Mouse (Mus musculus) skeletal muscle tissue, postnatal 0 days (tissue): ENCODE measurements around the gene Ccdc151. TPM values are rescaled to one million over a fixed set of nuclear protein-coding genes. Genes with fewer than 3 reads are reported as not detected.

Experiments used
- polyA plus RNA-seq: library from polyadenylated mRNA; unstranded; fragments of >200 nt; fragmentation: Nextera tagmentation; extraction: Ambion mirVana; gene quantifications from 2 replicates; pipeline ENCODE4 v1.2.1, GENCODE M21; 2015

The Ccdc151 gene
- 0.09 and 0.12 TPM in 2 replicates for polyA plus RNA-seq

DNA sequence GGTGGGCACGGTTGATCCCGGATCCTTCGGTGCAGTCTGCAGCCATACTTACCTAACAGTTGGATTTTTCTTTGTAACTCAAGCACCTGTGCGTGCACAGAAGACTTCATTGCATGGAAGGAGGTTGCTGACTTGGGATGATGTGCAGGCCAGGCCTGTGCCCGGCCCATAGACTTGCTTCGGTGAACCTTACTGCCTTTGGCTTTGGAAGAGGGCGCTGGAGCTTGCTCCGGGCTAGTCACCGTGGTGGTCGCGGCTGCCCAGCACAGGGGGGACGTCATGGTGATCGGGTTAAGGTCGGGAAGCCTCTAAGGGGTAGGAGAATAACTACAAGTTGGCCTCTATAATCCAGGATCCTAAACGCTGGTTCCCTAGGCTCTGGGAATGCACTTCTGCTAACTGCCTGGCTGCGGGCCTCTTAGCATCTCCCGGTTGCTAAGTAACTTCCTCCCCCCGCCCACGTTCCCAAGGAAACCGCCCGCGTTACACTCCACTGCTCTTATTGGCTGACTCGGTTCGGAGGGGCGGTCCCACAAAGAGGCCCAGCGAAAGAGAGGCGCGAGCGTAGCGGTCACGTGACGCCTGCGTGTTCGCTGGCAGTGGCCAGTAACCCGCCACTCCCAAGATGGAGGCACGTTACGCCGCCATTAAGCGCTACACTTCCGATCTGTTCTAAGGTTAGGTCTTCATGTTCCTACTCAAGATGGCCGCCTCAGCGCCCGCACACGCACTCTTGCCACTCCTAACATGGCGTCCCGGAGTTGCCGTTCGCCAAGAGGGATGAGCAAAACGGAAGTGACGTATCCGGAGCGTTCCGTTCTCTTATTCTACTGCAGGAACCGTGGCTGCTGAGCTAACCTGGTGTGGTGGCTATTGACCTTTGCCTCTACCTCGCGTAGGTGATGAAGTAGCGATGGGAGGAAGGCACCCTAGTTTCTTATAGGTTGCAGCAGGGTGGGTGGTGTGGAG, at the start of gene Ccdc151, which contains the start of gene Prkcsh:
Gene Ccdc151 (minus strand): TSS at position 441 of the 969 bp plus-strand sequence.
Gene Prkcsh (plus strand): TSS at position 613 of the 969 bp plus-strand sequence.

GRCm38 (mm10) chr9:22051958-22052254, 49.5 kb upstream of the Ccdc151 start, which contains the start of gene Elavl3:
Gene Elavl3, minus strand, starts transcription at chr9:22052023.

GRCm38 (mm10) chr9:21989230-21990110, 13.0 kb downstream of the Ccdc151 start, which contains the start of gene Rgl3:
Gene Rgl3, minus strand, starts transcription at chr9:21989446.

GRCm38 (mm10) chr9:21963417-21963816, 39.0 kb downstream of the Ccdc151 start, which contains the start of gene Epor:
Gene Epor, minus strand, starts transcription at chr9:21963506.

DNA sequence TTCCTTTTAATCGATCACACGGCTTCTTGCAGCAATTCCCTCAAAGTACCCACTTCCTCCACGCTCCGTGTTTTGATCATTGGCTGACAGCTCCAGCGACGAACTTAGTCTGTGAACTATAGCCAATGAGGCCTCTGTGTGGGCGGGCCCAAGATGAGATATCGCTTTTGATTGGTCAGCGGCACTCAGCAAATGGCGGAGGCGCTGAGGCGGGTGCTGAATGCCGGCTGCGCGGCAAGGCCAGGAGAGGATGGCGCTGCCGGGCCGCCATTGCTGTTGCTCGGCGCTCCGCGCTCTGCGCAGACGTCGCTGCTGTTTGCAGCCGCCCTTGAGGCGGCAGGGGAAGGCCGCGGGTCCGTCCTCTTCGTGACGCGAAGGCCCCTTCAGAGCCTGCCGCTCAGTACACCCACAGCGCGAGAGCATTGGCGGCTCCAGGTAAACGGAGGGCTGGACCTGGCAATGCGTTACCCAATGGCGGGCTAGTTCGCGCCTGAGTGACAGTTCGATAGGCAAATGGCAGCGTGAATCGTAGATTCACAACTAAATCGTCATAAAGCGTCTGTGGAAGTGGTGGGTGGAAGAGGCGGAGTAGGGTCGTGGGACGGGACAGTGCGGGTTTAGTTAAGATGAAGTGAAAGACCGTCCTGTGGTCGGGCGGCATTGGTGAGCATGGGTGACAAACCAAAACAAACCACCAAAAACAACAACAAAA, 46.7 kb downstream of the Ccdc151 start, which contains the start of gene Swsap1:
Gene Swsap1 (plus strand): TSS at position 186 of the 712 bp plus-strand sequence.

Other genes with a start within 250 kb of the Ccdc151 start
- 16.6 and 19.0 TPM in 2 replicates for gene Spc24, start 242.3 kb downstream of the Ccdc151 start, polyA plus RNA-seq
- gene Kank2, start 203.9 kb downstream of the Ccdc151 start, polyA plus RNA-seq, result 10.1 and 10.9 TPM in 2 replicates
- 1.1 and 6.7 TPM in 2 replicates for gene Angptl8, start 167.1 kb downstream of the Ccdc151 start, polyA plus RNA-seq
- gene Dock6, start 150.0 kb downstream of the Ccdc151 start, polyA plus RNA-seq, result 13.3 and 14.2 TPM in 2 replicates
- 6.7 and 17.4 TPM in 2 replicates for gene Rab3d, start 84.4 kb downstream of the Ccdc151 start, polyA plus RNA-seq
- gene Ccdc159, start 75.2 kb downstream of the Ccdc151 start, polyA plus RNA-seq, result 1.1 and 1.3 TPM in 2 replicates
- 33.4 and 53.5 TPM in 2 replicates for gene Tmem205, start 75.1 kb downstream of the Ccdc151 start, polyA plus RNA-seq
- gene Plppr2, start 65.6 kb downstream of the Ccdc151 start, polyA plus RNA-seq, result 1.4 and 2.0 TPM in 2 replicates
- gene Swsap1, start 46.9 kb downstream of the Ccdc151 start, polyA plus RNA-seq, result 2.1 and 2.6 TPM in 2 replicates
- 8.0 and 9.8 TPM in 2 replicates for gene Epor, start 39.1 kb downstream of the Ccdc151 start, polyA plus RNA-seq
- gene Rgl3, start 13.2 kb downstream of the Ccdc151 start, polyA plus RNA-seq, result 0.27 TPM in 2 replicates
- 28.7 and 37.6 TPM in 2 replicates for gene Prkcsh, start 172 bp upstream of the Ccdc151 start, polyA plus RNA-seq
- gene Elavl3, start 49.4 kb upstream of the Ccdc151 start, polyA plus RNA-seq, result not detected in 2 replicates
- gene Gm49318, start 68.6 kb upstream of the Ccdc151 start, polyA plus RNA-seq, result not detected in 2 replicates
- gene Zfp653, start 68.7 kb upstream of the Ccdc151 start, polyA plus RNA-seq, result 3.8 and 4.5 TPM in 2 replicates
- 40.4 and 43.4 TPM in 2 replicates for gene Ecsit, start 82.8 kb upstream of the Ccdc151 start, polyA plus RNA-seq
- 8.7 and 11.2 TPM in 2 replicates for gene Cnn1, start 96.6 kb upstream of the Ccdc151 start, polyA plus RNA-seq
- gene Elof1, start 114.5 kb upstream of the Ccdc151 start, polyA plus RNA-seq, result 69.6 and 81.4 TPM in 2 replicates
- gene Acp5, start 133.1 kb upstream of the Ccdc151 start, polyA plus RNA-seq, result 1.6 and 22.5 TPM in 2 replicates
- gene Pigyl, start 154.2 kb upstream of the Ccdc151 start, polyA plus RNA-seq, result 65.1 and 66.3 TPM in 2 replicates
- 0.22 TPM in 1 of 2 replicates, not detected in the other for gene Zfp872, start 185.5 kb upstream of the Ccdc151 start, polyA plus RNA-seq
- 6.9 and 7.2 TPM in 2 replicates for gene Zfp809, start 223.1 kb upstream of the Ccdc151 start, polyA plus RNA-seq